Mouse (Mus musculus) forebrain, embryonic 15.5 days (tissue): ENCODE results near the gene Apba1. TPM values are rescaled to one million over a fixed set of nuclear protein-coding genes. Genes with fewer than 3 reads are reported as not detected.

ENCODE experiments used
- polyA plus RNA-seq: library from polyadenylated mRNA; unstranded; fragments of >200 nt; fragmentation: Nextera tagmentation; extraction: Ambion mirVana; gene quantifications from 2 replicates; pipeline ENCODE4 v1.2.1, GENCODE M21; 2015

Apba1 gene
- polyA plus RNA-seq, 1 experiment from 2014 or later, result 5.7 TPM

Other genes with a start within 250 kb of the Apba1 start
- 1.3 TPM in 2 replicates for gene 1700028P14Rik, start 106.1 kb upstream of the Apba1 start, polyA plus RNA-seq
- gene Ptar1, start 71.5 kb upstream of the Apba1 start, polyA plus RNA-seq, result 3.3 and 4.1 TPM in 2 replicates